Mouse (Mus musculus) forebrain, embryonic 12.5 days (tissue): Measurements from ENCODE around the gene Tekt3. TPM values are rescaled to one million over a fixed set of nuclear protein-coding genes. Genes with fewer than 3 reads are reported as not detected.

ENCODE experiments used
- ATAC-seq: fragments of 200-750 bp; cut with Nextera tagmentation; 2 replicates; pipeline ENCODE4 v1.8.0; 2017; ENCODE audit warnings: moderate TSS enrichment; ENCODE audit not compliant: low FRiP score
- H3K27ac ChIP-seq: fragments of 300-500 bp; sonication (generic); 2 replicates; pipeline ENCODE4 v1.5.1; 2016; ENCODE audit warnings: mild to moderate bottlenecking
- H3K27me3 ChIP-seq: fragments of 300-500 bp; sonication (generic); 2 replicates; pipeline ENCODE4 v1.6.1; 2016; ENCODE audit warnings: mild to moderate bottlenecking
- H3K36me3 ChIP-seq: fragments of 300-500 bp; sonication (generic); replicated peaks from 2 replicates; pipeline ENCODE4 v1.6.1; 2016; ENCODE audit warnings: mild to moderate bottlenecking
- H3K4me1 ChIP-seq: fragments of 300-500 bp; sonication (generic); 2 replicates; pipeline ENCODE4 v1.6.1; 2016
- H3K4me2 ChIP-seq: fragments of 300-500 bp; sonication (generic); 2 replicates; pipeline ENCODE4 v1.6.1; 2016; ENCODE audit warnings: mild to moderate bottlenecking, moderate library complexity
- H3K4me3 ChIP-seq: fragments of 300-500 bp; sonication (generic); replicated peaks from 2 replicates; pipeline ENCODE4 v1.5.1; 2016; ENCODE audit warnings: mild to moderate bottlenecking
- H3K9ac ChIP-seq: fragments of 300-500 bp; sonication (generic); 2 replicates; pipeline ENCODE4 v1.6.1; 2016; ENCODE audit warnings: mild to moderate bottlenecking
- H3K9me3 ChIP-seq: fragments of 300-500 bp; sonication (generic); 2 replicates; pipeline ENCODE4 v1.6.1; 2016
- WGBS: fragments of 180-500 bp; shearing (Covaris S2); methylation state at CpG from one replicate; pipeline ENCODE4 v1.1.7; 2016; 5-methylcytosine and 5-hydroxymethylcytosine counted together
- polyA plus RNA-seq: library from polyadenylated mRNA; unstranded; fragments of >200 nt; fragmentation: Nextera tagmentation; extraction: Ambion mirVana; gene quantifications from 2 replicates; pipeline ENCODE4 v1.2.1, GENCODE M21; 2016

Tekt3 gene
- polyA plus RNA-seq, result not detected in 2 replicates

GRCm38 (mm10) chr11:63061446-63061845 lies at the start of gene Tekt3:
Tekt3 (plus strand) TSS chr11:63061654.
- no peak for ATAC-seq

DNA sequence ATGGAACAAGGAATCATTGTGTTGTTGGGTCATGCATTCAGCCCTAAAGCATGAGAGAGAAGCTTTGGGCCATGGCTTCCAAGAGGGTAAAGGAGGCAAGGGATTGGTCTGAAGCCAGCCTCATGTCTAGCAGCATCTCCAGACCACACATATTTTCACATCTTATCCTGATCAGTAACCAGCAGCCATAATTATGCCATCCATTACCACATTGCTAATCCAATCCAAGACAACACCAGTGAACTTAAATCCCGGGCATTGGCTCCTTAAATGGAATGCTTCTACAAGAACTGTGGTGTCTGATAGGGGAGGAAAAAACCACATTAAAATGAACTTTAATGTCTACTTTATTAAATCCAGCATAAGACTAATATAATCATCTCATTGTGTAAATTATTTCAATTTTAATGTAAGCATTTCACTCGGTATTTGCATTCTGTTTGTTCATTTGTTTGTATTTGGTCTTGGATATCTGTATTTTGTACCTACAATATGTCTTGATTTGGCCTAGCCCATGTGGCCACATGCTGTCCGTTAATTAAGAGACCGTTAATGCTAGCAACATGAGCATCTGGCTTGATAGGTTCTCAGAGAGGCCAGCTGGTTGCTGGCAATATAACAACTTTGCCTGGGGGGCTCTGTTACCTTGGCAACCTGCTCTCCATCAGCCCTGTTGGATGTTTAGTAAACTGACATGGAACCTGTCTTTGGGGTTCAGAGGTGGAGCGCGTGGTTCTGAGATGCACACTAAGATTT lies 43.9 kb upstream of the Tekt3 start:
- WGBS, result 67% methylated on average over 6 of the region's 6 CpGs
- no peak overlapping the region for H3K4me3 ChIP-seq
- no peak overlapping the region for H3K9ac ChIP-seq
- H3K4me2 ChIP-seq, result no peak overlapping the region
- H3K27me3 ChIP-seq, result no peaks in the 10 kb centered on the region
- H3K36me3 ChIP-seq, result no peaks in the 10 kb centered on the region
- H3K9me3 ChIP-seq, result no peaks in the 10 kb centered on the region
- H3K27ac ChIP-seq, result peak overlapping the region; percentile 32; the same call in 1 of the 2 replicates
- H3K4me1 ChIP-seq, result peaks cover 18% of the 10 kb centered on the region; the same call in 1 of the 2 replicates
- peak; percentile 27; the same call in 1 of the 2 replicates for ATAC-seq

More at GRCm38 (mm10) chr11:63061446-63061845, at the start of gene Tekt3:
- Histone ChIP-seq H3K27ac (no peak within 1 kb of the TSS), H3K4me2 (peak within 1 kb of the TSS; percentile 43), H3K4me3 (no peak within 1 kb of the TSS), H3K27me3 (peaks cover 11% of the 10 kb centered on the region; the same call in 1 of the 2 replicates), H3K9ac (no peak within 1 kb of the TSS), H3K36me3 (no peaks in the 10 kb centered on the region), H3K9me3 (no peaks in the 10 kb centered on the region), H3K4me1 (peaks cover 4% of the 10 kb centered on the region; the same call in 1 of the 2 replicates)
- WGBS, result 11% methylated on average over 17 of the region's 17 CpGs

- H3K4me1 ChIP-seq, result peaks cover 18% of the 10 kb centered on the region; the same call in 1 of the 2 replicates
- no peak overlapping the region for H3K4me3 ChIP-seq
- no peaks in the 10 kb centered on the region for H3K36me3 ChIP-seq
- WGBS, result 77% methylated on average over 6 of the region's 6 CpGs
- no peaks in the 10 kb centered on the region for H3K9me3 ChIP-seq
- peak overlapping the region; percentile 61; the same call in 1 of the 2 replicates for H3K27ac ChIP-seq
- H3K27me3 ChIP-seq, result no peaks in the 10 kb centered on the region
- H3K9ac ChIP-seq, result no peak overlapping the region
- ATAC-seq, result no peak; the same call in 1 of the 2 replicates
- no peak overlapping the region for H3K4me2 ChIP-seq
Observed at GRCm38 (mm10) chr11:63018083-63018622, 43.3 kb upstream of the Tekt3 start.

DNA sequence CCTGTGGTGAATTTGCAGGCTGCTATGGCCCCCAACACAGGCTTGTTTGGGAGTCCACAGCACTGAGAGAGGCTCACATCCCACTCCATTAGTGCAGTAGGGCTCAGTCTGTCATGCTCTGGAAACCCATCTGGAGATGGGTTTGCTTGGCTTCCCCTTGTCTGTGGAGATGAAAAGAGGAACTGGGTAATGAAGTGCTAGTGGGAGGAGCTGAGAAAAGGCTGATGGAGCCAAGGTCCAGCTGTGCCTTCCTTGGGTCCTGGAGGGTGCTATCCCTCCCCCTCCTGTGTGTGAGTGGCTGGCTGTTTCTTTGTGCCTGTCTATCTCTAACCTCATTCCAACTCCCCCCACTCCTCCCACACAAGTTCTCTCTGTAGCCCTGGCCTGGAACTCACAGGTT lies 40.8 kb upstream of the Tekt3 start:
- H3K4me3 ChIP-seq, result no peak overlapping the region
- H3K27me3 ChIP-seq, result no peaks in the 10 kb centered on the region
- peaks cover 18% of the 10 kb centered on the region; the same call in 1 of the 2 replicates for H3K4me1 ChIP-seq
- H3K27ac ChIP-seq, result peak overlapping the region; percentile 50; the same call in 1 of the 2 replicates
- H3K4me2 ChIP-seq, result no peak overlapping the region
- H3K9ac ChIP-seq, result no peak overlapping the region
- ATAC-seq, result no peak
- H3K36me3 ChIP-seq, result no peaks in the 10 kb centered on the region
- H3K9me3 ChIP-seq, result no peaks in the 10 kb centered on the region

DNA sequence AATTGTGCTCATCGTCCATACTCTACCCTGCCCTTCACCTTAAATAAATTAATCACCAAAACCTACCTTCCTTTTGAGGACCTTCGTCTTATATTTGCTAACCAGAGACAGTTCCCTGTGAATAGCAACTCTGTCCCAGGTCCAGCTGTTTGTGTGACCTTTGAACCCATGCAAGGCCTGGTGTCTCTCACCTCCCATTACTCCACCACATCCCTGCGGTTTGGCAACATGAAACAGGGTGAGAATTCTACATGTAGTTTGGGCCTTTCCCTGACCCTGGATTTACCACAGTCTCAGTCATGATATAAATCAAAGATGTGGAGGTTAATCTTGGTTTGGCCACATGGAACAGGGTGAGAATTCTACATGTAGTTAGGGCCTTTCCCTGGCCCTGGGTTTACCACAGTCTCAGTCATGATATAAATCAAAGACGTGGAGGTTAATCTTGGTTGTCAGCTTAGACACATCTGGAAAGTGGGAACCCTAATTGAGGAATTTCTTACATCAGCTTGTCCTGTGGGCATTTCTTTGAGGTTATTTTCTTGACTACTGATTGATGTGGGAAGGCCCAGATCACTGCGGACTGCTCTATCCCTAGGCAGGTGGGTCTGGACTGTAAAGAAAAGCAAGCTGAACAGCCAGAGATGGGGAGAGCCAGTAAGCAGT lies 40.2 kb upstream of the Tekt3 start:
- Histone ChIP-seq H3K36me3 (no peaks in the 10 kb centered on the region), H3K27ac (no peak overlapping the region), H3K9me3 (no peaks in the 10 kb centered on the region), H3K27me3 (no peaks in the 10 kb centered on the region), H3K4me3 (no peak overlapping the region), H3K9ac (no peak overlapping the region), H3K4me1 (peaks cover 18% of the 10 kb centered on the region; the same call in 1 of the 2 replicates), H3K4me2 (no peak overlapping the region)
- no peak for ATAC-seq
- WGBS, result 82% methylated on average over 5 of the region's 5 CpGs

DNA sequence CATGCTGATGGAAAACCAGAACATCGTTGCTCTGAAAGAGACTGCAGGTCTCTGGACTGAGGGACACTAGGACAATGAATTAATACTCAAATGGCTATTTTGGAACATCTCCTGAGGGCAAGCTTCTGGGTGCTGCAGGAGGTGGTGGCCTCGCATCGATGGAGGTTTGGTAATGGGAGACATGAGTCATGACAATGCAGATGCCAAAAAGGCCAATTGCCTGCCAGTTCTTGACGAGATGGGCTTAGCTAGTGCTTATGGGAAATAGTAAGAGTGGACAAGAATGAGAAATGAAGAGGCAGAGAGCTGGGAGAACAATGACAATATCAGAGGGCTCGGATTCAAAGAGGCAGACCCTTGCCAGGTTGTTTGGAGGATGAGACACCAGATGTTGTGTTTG lies 38.0 kb upstream of the Tekt3 start:
- Histone ChIP-seq H3K27me3 (no peaks in the 10 kb centered on the region), H3K4me2 (no peak overlapping the region), H3K27ac (no peak overlapping the region), H3K9ac (no peak overlapping the region), H3K36me3 (no peaks in the 10 kb centered on the region), H3K9me3 (no peaks in the 10 kb centered on the region), H3K4me1 (peaks cover 10% of the 10 kb centered on the region; the same call in 1 of the 2 replicates), H3K4me3 (no peak overlapping the region)
- no peak for ATAC-seq
- WGBS, result 86% methylated on average over 5 of the region's 5 CpGs

- no peak overlapping the region for H3K4me3 ChIP-seq
- peaks cover 6% of the 10 kb centered on the region; the same call in 1 of the 2 replicates for H3K4me1 ChIP-seq
- no peak for ATAC-seq
- WGBS, result 66% methylated on average over 2 of the region's 2 CpGs
- H3K27ac ChIP-seq, result no peak overlapping the region
- H3K9me3 ChIP-seq, result no peaks in the 10 kb centered on the region
- no peak overlapping the region for H3K4me2 ChIP-seq
- no peaks in the 10 kb centered on the region for H3K27me3 ChIP-seq
- no peaks in the 10 kb centered on the region for H3K36me3 ChIP-seq
- H3K9ac ChIP-seq, result no peak overlapping the region
Observed at GRCm38 (mm10) chr11:63024136-63024535, 37.3 kb upstream of the Tekt3 start.

DNA sequence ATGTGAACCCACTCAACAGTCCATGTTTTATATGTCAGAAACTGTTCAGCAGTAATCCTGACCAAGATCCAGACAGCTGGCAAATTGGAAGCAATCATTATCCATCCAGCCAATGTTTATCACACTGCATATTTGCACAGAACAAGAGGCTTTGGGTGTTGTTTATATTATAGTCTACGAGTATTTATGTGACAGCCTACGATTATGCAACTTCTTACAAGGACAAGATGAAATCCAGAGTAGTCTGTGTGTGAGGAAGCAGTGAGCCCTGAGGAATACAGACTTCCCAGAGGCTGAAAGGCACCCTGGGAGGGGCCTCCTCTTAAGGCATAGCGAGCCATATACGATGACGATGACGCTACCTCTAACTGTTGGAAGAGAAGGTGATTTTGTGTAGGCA lies 36.0 kb upstream of the Tekt3 start:
- no peak for ATAC-seq
- WGBS, result 85% methylated on average over 6 of the region's 6 CpGs
- Histone ChIP-seq H3K4me1 (0 out of 2 replicates have a peak, but pooled peaks cover under 1% of the 10 kb centered on the region), H3K4me2 (no peak overlapping the region), H3K9me3 (no peaks in the 10 kb centered on the region), H3K27ac (no peak overlapping the region), H3K9ac (no peak overlapping the region), H3K27me3 (no peaks in the 10 kb centered on the region), H3K36me3 (no peaks in the 10 kb centered on the region), H3K4me3 (no peak overlapping the region)

DNA sequence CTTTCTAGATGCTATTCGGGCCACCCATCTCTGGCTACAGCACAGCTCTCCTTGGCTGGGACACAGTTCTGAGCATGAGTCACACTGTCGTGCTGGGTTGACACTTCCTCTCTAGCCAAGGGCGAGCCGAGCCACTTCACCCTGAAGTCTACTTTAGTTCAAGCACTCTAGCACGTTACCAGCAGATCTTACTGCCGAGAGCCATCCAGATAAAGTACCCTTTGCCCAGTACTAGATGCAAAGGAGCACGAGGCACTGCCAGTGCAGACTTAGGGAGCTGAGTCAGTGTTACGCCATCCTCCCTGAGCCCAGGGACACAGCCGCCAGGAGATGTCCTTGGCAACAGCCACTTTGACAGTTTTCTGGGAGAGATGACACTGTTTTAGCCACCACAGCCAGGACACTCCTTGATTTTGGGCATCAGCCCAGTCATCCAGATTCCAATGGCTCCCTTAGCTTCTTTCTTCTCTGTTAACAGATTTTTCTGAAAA lies 34.8 kb upstream of the Tekt3 start:
- Histone ChIP-seq H3K27ac (no peak overlapping the region), H3K36me3 (no peaks in the 10 kb centered on the region), H3K4me1 (no peaks in the 10 kb centered on the region), H3K4me3 (no peak overlapping the region), H3K9me3 (no peaks in the 10 kb centered on the region), H3K27me3 (no peaks in the 10 kb centered on the region), H3K4me2 (no peak overlapping the region), H3K9ac (no peak overlapping the region)
- 90% methylated on average over 9 of the region's 9 CpGs for WGBS
- no peak for ATAC-seq

GRCm38 (mm10) chr11:63028131-63028530 lies 33.3 kb upstream of the Tekt3 start:
- Histone ChIP-seq H3K4me2 (no peak overlapping the region), H3K9me3 (no peaks in the 10 kb centered on the region), H3K4me3 (no peak overlapping the region), H3K9ac (no peak overlapping the region), H3K4me1 (no peaks in the 10 kb centered on the region), H3K27me3 (no peaks in the 10 kb centered on the region), H3K36me3 (no peaks in the 10 kb centered on the region), H3K27ac (no peak overlapping the region)
- WGBS, result 84% methylated on average over 3 of the region's 3 CpGs
- ATAC-seq, result no peak

DNA sequence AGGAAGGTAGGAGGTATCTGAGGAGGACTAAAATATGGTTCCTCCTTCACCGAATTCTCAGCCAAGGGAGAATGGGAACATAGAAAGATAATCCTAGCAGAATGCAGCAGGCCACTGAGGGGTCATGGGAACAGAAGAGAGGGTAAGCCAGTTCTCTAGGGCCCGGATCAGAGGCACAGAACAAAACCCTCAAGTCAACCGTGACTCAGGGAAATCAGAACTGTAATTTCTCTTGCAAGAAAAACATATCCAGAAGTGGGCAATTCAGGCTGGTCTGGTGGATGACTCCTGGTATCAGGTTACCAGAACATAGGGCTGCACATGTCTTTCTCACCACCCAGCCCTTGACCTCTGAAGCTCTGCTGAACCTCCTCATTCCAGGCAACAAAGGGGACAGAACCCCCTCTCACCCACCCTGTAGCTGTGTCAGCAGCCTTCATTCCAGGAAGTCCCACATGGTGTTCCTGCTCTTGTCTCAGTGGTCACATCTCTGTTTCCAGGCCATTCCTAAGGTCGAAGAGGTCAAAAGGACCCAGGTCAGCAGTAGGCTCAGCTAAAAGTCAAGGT lies 32.2 kb upstream of the Tekt3 start:
- Histone ChIP-seq H3K9ac (no peak overlapping the region), H3K27ac (no peak overlapping the region), H3K4me2 (no peak overlapping the region), H3K4me1 (no peaks in the 10 kb centered on the region), H3K27me3 (no peaks in the 10 kb centered on the region), H3K4me3 (no peak overlapping the region), H3K36me3 (no peaks in the 10 kb centered on the region), H3K9me3 (no peaks in the 10 kb centered on the region)
- 73% methylated on average over 4 of the region's 4 CpGs for WGBS
- no peak for ATAC-seq

GRCm38 (mm10) chr11:63029721-63030120 lies 31.7 kb upstream of the Tekt3 start:
- Histone ChIP-seq H3K27me3 (no peaks in the 10 kb centered on the region), H3K27ac (no peak overlapping the region), H3K9ac (no peak overlapping the region), H3K4me3 (no peak overlapping the region), H3K36me3 (no peaks in the 10 kb centered on the region), H3K4me1 (no peaks in the 10 kb centered on the region), H3K4me2 (no peak overlapping the region), H3K9me3 (no peaks in the 10 kb centered on the region)
- 89% methylated on average over 6 of the region's 6 CpGs for WGBS
- no peak for ATAC-seq
